Mouse (Mus musculus): ENCODE results near the gene Vmn1r56. TPM values are rescaled to one million over a fixed set of nuclear protein-coding genes. Genes with fewer than 3 reads are reported as not detected.
"Not testable (repeated sequence)": the region's sequence is repeated elsewhere in the genome, so short reads cannot be mapped to it uniquely, and the experiment has no call there.

Gene Vmn1r56
- not detected for total RNA-seq (2021)

DNA sequence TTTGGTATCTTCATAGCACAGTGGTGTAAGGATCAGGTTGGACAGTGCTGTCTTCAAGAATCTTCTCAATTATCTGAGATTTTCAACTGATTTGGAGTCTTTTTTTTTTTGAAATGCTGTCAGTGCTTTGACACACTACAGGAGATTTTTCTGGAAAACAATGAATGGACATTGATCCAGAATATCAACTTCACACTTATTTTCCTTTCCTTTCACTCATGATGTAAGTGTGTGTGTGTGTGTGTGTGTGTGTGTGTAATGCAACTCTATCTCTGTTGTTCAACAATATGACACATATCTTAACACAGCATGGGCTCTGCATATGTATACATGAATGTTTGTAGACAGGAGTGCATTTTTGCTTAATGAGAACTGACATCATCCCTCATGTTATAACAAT lies at the start of gene Vmn1r56:
Gene Vmn1r56 (minus strand): TSS at position 101 of the 400 bp plus-strand sequence.
- DNase-seq; intact Hi-C loops (cut with DNase I): not testable (repeated sequence)

DNA sequence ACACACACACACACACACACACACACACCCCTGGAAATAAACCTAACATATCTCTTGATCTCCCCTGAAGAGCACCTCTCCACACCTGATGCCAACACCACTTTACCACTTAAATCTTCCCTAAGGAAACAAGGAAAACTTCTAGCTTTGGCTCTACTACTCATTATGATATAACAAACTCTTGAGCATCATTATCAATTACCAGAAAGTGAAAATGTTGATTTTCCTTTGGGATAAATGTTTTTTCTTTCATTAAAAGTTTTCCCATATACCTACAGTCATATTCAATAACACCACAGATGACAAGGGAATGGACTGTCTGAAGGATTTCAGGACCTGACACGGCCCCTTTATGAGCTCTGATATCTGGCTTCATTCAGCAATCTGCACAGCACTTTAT lies 21.6 kb upstream of the Vmn1r56 start, which contains the start of gene Vmn1r57:
Gene Vmn1r57 (plus strand): TSS at position 301 of the 400 bp plus-strand sequence.
- DNase-seq; intact Hi-C loops (cut with DNase I): not testable (repeated sequence)

- DNase-seq; intact Hi-C loops (cut with DNase I): not testable (repeated sequence)
Observed at GRCm38 (mm10) chr7:5149570-5149969, 47.0 kb downstream of the Vmn1r56 start, which contains the start of gene Vmn1r55. Vmn1r55 (minus strand) TSS chr7:5149670.

Other genes with a start within 250 kb of the Vmn1r56 start
- gene Sbk2, start 232.3 kb downstream of the Vmn1r56 start, total RNA-seq (2021) = not detected
- 1 to 10 TPM; 1.4 to 1.5 TPM for gene Sbk3, start 225.6 kb downstream of the Vmn1r56 start, total RNA-seq (2021)
- gene Zfp579, start 200.6 kb downstream of the Vmn1r56 start, total RNA-seq (2021) = 10 to 100 TPM; 58.7 to 61.7 TPM
- gene Zfp524, start 182.3 kb downstream of the Vmn1r56 start, total RNA-seq (2021) = 1 to 10 TPM; 3.9 to 5.0 TPM
- gene Fiz1, start 182.1 kb downstream of the Vmn1r56 start, total RNA-seq (2021) = 10 to 100 TPM; 28.0 to 31.4 TPM
- gene Gm44973, start 181.3 kb downstream of the Vmn1r56 start, total RNA-seq (2021) = not detected
- gene Zfp865, start 176.4 kb downstream of the Vmn1r56 start, total RNA-seq (2021) = 10 to 100 TPM; 43.8 to 45.9 TPM
- gene Ccdc106, start 176.2 kb downstream of the Vmn1r56 start, total RNA-seq (2021) = 10 to 100 TPM; 50.4 to 61.6 TPM
- not detected for gene 4632433K11Rik, start 162.6 kb downstream of the Vmn1r56 start, total RNA-seq (2021)
- gene Zfp784, start 158.3 kb downstream of the Vmn1r56 start, total RNA-seq (2021) = 1 to 10 TPM; 5.2 to 5.6 TPM
- gene Zfp580, start 145.2 kb downstream of the Vmn1r56 start, total RNA-seq (2021) = 10 to 100 TPM; 65.0 to 65.4 TPM
- gene U2af2, start 134.6 kb downstream of the Vmn1r56 start, total RNA-seq (2021) = 100 to 1,000 TPM; 222 to 229 TPM
- gene Epn1, start 116.5 kb downstream of the Vmn1r56 start, total RNA-seq (2021) = 100 to 1,000 TPM; 301 to 316 TPM
- gene Rfpl4, start 79.8 kb downstream of the Vmn1r56 start, total RNA-seq (2021) = not detected
- not detected for gene Rasl2-9, start 70.8 kb downstream of the Vmn1r56 start, total RNA-seq (2021)
- gene Vmn1r55, start 47.1 kb downstream of the Vmn1r56 start, total RNA-seq (2021) = not detected
- not detected for gene Vmn1r57, start 21.7 kb upstream of the Vmn1r56 start, total RNA-seq (2021)
- gene Gm5065, start 153.8 kb upstream of the Vmn1r56 start, total RNA-seq (2021) = not detected
- gene Nlrp2, start 154.3 kb upstream of the Vmn1r56 start, total RNA-seq (2021) = not detected
- not detected for gene Vmn1r58, start 216.6 kb upstream of the Vmn1r56 start, total RNA-seq (2021)